Mouse (Mus musculus) MEL (cell line): ENCODE results near the gene Sf3b4.

ENCODE experiments used
- CTCF ChIP-seq, 3 experiments: IDR thresholded peaks in 2 of 3; conservative IDR thresholded peaks in 1 of 3; 2 replicates each; pipeline ENCODE4 v1.5.1; 2011 to 2012; ENCODE audit warnings: low read length in 3 of 3, low read depth in 2 of 3, mild to moderate bottlenecking in 2 of 3, improper control_type of control experiment in 1 of 3, inconsistent platforms in 1 of 3, mixed read lengths in 1 of 3, moderate library complexity in 1 of 3; ENCODE audit not compliant: control insufficient read depth in 1 of 3, insufficient read depth in 1 of 3, poor library complexity in 1 of 3, severe bottlenecking in 1 of 3
- JUND ChIP-seq: IDR thresholded peaks from 2 replicates; pipeline ENCODE4 v1.6.1; 2011; ENCODE audit warnings: low read depth, mild to moderate bottlenecking, improper control_type of control experiment, low read length
- MAX ChIP-seq: IDR thresholded peaks from 2 replicates; pipeline ENCODE4 v1.6.1; 2011; ENCODE audit warnings: low read length, improper control_type of control experiment
- POLR2A ChIP-seq, 2 experiments: IDR thresholded peaks; 2 replicates each; pipeline ENCODE4 v1.6.1; 2011 to 2012; ENCODE audit warnings: low read length in 2 of 2, mild to moderate bottlenecking in 2 of 2, control low read depth in 1 of 2, improper control_type of control experiment in 1 of 2, low read depth in 1 of 2, moderate library complexity in 1 of 2; ENCODE audit not compliant: control insufficient read depth in 1 of 2, insufficient read depth in 1 of 2, poor library complexity in 1 of 2
- UBTF ChIP-seq: IDR thresholded peaks from 2 replicates; pipeline ENCODE4 v1.6.1; 2012; ENCODE audit warnings: low read depth, mild to moderate bottlenecking, inconsistent platforms, low read length, improper control_type of control experiment, moderate library complexity, borderline replicate concordance; ENCODE audit not compliant: insufficient read depth
- ZKSCAN1 ChIP-seq: IDR thresholded peaks from 2 replicates; pipeline ENCODE4 v1.6.1; 2012; ENCODE audit warnings: low read depth, mild to moderate bottlenecking, inconsistent platforms, low read length, improper control_type of control experiment, moderate library complexity

DNA sequence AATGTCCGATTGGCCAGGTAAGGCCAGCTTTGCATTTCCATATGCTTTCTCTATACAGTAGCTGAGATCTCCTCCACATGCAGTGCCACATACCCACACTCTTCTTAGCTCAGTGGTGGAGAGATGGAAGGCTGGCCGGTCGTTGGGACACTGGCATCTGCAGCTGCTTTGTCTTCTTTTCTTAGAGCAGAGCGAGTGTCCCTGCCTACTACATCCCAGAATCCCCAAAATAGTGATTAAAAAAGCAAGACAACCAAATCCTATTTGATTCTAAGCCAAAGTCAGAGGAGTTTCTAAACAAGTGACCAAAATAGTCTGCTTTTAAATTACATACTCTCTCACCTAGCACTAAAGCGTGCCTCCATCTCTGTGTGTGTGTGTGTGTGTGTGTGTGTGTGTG, 19.5 kb upstream of the Sf3b4 start:
- no peak for TF ChIP-seq CTCF (IDR thresholded peaks at IDR 0.05 in 2 of 3, conservative IDR thresholded peaks at IDR 0.05 in 1 of 3; ENCODE audit: control insufficient read depth in 1 of 3, insufficient read depth in 1 of 3, low read depth in 2 of 3, low read length in 3 of 3, poor library complexity in 1 of 3, severe bottlenecking in 1 of 3)
- no peak for TF ChIP-seq MAX
- no peak for TF ChIP-seq JUND
- no peak for TF ChIP-seq ZKSCAN1
- no peak for TF ChIP-seq POLR2A (IDR thresholded peaks at IDR 0.05; ENCODE audit: control insufficient read depth in 1 of 2, insufficient read depth in 1 of 2, low read depth in 1 of 2, low read length in 2 of 2, poor library complexity in 1 of 2)
- no peak for TF ChIP-seq UBTF
